Mouse (Mus musculus) liver, embryonic 14.5 days (tissue): ENCODE measurements around the gene Capsl.

Experiments
- CTCF ChIP-seq: IDR thresholded peaks from 2 replicates; pipeline ENCODE4 v1.5.1; 2016; ENCODE audit warnings: antibody characterized with exemption, low read depth, control low read depth
- EP300 ChIP-seq: IDR thresholded peaks from 2 replicates; pipeline ENCODE4 v1.6.1; 2016; ENCODE audit warnings: antibody characterized with exemption, low read depth

DNA sequence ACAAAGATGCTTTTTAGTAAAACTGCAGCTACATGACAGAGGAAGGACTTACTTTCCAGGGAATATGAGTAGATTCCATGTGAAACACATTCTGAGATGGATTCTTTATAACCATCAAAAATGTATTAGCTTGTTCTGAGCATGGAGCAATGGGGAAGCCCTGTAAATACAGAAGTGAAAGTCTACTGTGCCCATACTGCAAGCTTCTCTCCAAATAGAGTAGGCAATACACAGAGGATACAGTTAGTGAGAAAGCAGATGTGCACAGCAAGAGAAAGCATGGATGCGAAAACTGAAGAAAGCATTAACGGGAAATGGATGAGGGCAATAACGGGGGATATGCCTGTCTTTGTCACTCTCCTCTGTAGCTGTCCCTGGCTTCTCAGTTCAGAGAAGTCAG is 6.0 kb upstream of the Capsl start:
- no peak for TF ChIP-seq CTCF
- no peak for TF ChIP-seq EP300
